In the genomic region with DNA sequence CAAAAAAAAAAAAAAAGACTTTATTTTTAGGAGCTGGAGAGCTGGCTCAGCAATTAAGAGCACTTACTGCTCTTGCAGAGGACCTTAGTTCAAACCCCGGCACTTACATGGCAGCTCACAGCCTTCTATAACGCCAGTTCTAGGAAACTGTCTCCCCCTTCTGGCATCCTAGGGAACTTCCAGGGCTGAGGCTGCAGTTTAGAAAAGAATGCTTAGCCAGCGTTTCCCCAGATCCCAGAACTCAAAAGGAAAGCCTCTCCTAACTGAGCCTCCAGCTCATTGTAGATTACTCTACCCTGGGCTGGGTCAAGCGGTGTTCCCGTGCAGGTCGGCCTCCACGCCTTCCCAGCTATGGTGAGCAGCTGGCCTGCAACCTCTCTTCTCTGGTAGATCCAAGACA, we compare ENCODE assay signal across 9 mouse cellular contexts. TPM values are rescaled to one million over a fixed set of nuclear protein-coding genes. Genes with fewer than 3 reads are reported as not detected.
DNase-seq lines count a peak whose midpoint lies in the region; ATAC-seq and TF ChIP-seq lines count a peak whose summit lies in the region.
"Had no signal": no experiment of that assay in that cellular context is flagged by ENCODE, and none has a peak within 500 bp of the region (broad histone marks: within the 10 kb centered on the region; RNA-seq: fewer than 3 reads in every experiment).

No protein-coding gene starts in this region.

- H3K9me3 ChIP-seq in heart, postnatal 0 days (replicated peaks; ENCODE audit: control insufficient read depth, low read length): no peaks in the 10 kb centered on the region
- no peaks in the 10 kb centered on the region for H3K9me3 ChIP-seq in heart, embryonic 12.5 days (replicated peaks)
- no peaks in the 10 kb centered on the region for H3K9me3 ChIP-seq in limb, embryonic 11.5 days (ENCODE audit: control insufficient read depth, low read length)
- no peaks in the 10 kb centered on the region for H3K9me3 ChIP-seq in neural tube, embryonic 15.5 days (replicated peaks)

- no peak for TF ChIP-seq EP300 in heart, postnatal 0 days (IDR thresholded peaks at IDR 0.05; ENCODE audit: low read depth)

- DNase-seq in heart, postnatal 0 days (ENCODE audit: low spot score): no peak
- peak; percentile 61 for DNase-seq in CD4-positive, CD25-positive, alpha-beta regulatory T cell, adult 2 months (ENCODE audit: low read depth, low spot score)
- peak; percentile 93 for DNase-seq in ZHBTc4 (ENCODE audit: low read depth, low spot score)
- DNase-seq in limb, embryonic 11.5 days (ENCODE audit: low spot score): peak; percentile 56
- DNase-seq in urinary bladder, postnatal 14 days (ENCODE audit: low spot score): no peak

- H3K4me3 ChIP-seq in heart, postnatal 0 days (ENCODE audit: low read depth, low read length): no peak overlapping the region
- no peak overlapping the region for H3K4me3 ChIP-seq in heart, embryonic 12.5 days
- H3K4me3 ChIP-seq in limb, embryonic 11.5 days (ENCODE audit: low read depth, low read length): no peak overlapping the region
- H3K4me3 ChIP-seq in neural tube, embryonic 15.5 days (replicated peaks): no peak overlapping the region
- H3K4me3 ChIP-seq: erythroblast, embryonic 14.5 days had no signal

- ATAC-seq in heart, postnatal 0 days (ENCODE audit: insufficient read depth, low read depth): no peak
- ATAC-seq in heart, embryonic 12.5 days (ENCODE audit: insufficient number of reproducible peaks, low FRiP score): no peak
- no peak for ATAC-seq in limb, embryonic 11.5 days (ENCODE audit: insufficient number of reproducible peaks, low FRiP score, low TSS enrichment, low read depth)
- no peak for ATAC-seq in neural tube, embryonic 15.5 days (ENCODE audit: low FRiP score)
- no peak for ATAC-seq in activated CD4-positive, CD25-positive, alpha-beta regulatory T cell, adult 4 months

- no peak overlapping the region for H3K9ac ChIP-seq in heart, postnatal 0 days (replicated peaks; ENCODE audit: low read depth, low read length)
- H3K9ac ChIP-seq in heart, embryonic 12.5 days: no peak overlapping the region
- no peak overlapping the region for H3K9ac ChIP-seq in limb, embryonic 11.5 days (ENCODE audit: low read length)
- H3K9ac ChIP-seq in neural tube, embryonic 15.5 days (replicated peaks): no peak overlapping the region

- no peaks in the 10 kb centered on the region for H3K36me3 ChIP-seq in heart, postnatal 0 days (replicated peaks; ENCODE audit: control insufficient read depth, insufficient read depth, low read length)
- H3K36me3 ChIP-seq in heart, embryonic 12.5 days: peaks cover 13% of the 10 kb centered on the region
- no peaks in the 10 kb centered on the region for H3K36me3 ChIP-seq in limb, embryonic 11.5 days (ENCODE audit: control insufficient read depth, insufficient read depth, low read length)
- no peaks in the 10 kb centered on the region for H3K36me3 ChIP-seq in neural tube, embryonic 15.5 days

- no peak overlapping the region for H3K4me2 ChIP-seq in heart, postnatal 0 days (ENCODE audit: low read depth, low read length)
- no peak overlapping the region for H3K4me2 ChIP-seq in heart, embryonic 12.5 days
- no peak overlapping the region for H3K4me2 ChIP-seq in limb, embryonic 11.5 days (ENCODE audit: low read depth, severe bottlenecking)
- H3K4me2 ChIP-seq in neural tube, embryonic 15.5 days: no peak overlapping the region

- H3K4me1 ChIP-seq in heart, postnatal 0 days (ENCODE audit: control insufficient read depth, insufficient read depth): peaks cover 11% of the 10 kb centered on the region
- peaks cover 23% of the 10 kb centered on the region for H3K4me1 ChIP-seq in heart, embryonic 12.5 days (replicated peaks)
- peaks cover 9% of the 10 kb centered on the region for H3K4me1 ChIP-seq in limb, embryonic 11.5 days (ENCODE audit: control insufficient read depth, insufficient read depth, low read length)
- H3K4me1 ChIP-seq in neural tube, embryonic 15.5 days: peaks cover 35% of the 10 kb centered on the region

- 55% methylated on average over 7 of the region's 7 CpGs for WGBS in heart, postnatal 0 days
- 55% methylated on average over 7 of the region's 7 CpGs for WGBS in heart, embryonic 12.5 days
- WGBS in limb, embryonic 11.5 days: 53% methylated on average over 7 of the region's 7 CpGs
- 60% methylated on average over 7 of the region's 7 CpGs for WGBS in neural tube, embryonic 15.5 days

- H3K27me3 ChIP-seq in heart, postnatal 0 days (ENCODE audit: control insufficient read depth, insufficient read depth, low read length): no peaks in the 10 kb centered on the region
- no peaks in the 10 kb centered on the region for H3K27me3 ChIP-seq in heart, embryonic 12.5 days (replicated peaks)
- H3K27me3 ChIP-seq in limb, embryonic 11.5 days (ENCODE audit: control insufficient read depth, insufficient read depth, low read length): no peaks in the 10 kb centered on the region
- H3K27me3 ChIP-seq in neural tube, embryonic 15.5 days (replicated peaks): no peaks in the 10 kb centered on the region

- no peak overlapping the region for H3K27ac ChIP-seq in heart, postnatal 0 days (ENCODE audit: low read depth)
- no peak overlapping the region for H3K27ac ChIP-seq in heart, embryonic 12.5 days (ENCODE audit: poor library complexity, severe bottlenecking)
- no peak overlapping the region for H3K27ac ChIP-seq in limb, embryonic 11.5 days (replicated peaks; ENCODE audit: low read depth, low read length)
- H3K27ac ChIP-seq in neural tube, embryonic 15.5 days (replicated peaks): no peak overlapping the region

- TF ChIP-seq CTCF in heart, postnatal 0 days (IDR thresholded peaks at IDR 0.05; ENCODE audit: low read depth): peak; percentile 42

RNA-seq across cellular contexts. Expression of a gene that starts 16.5 kb away (rescaled TPM):
- total RNA-seq in heart, postnatal 0 days (2014; rRNA removed; ENCODE audit: low replicate concordance): 13.9 and 17.9 TPM in 2 replicates
- 11.9 and 14.6 TPM in 2 replicates for polyA plus RNA-seq in heart, postnatal 0 days (2015; fragmentation: Nextera tagmentation; extraction: Ambion mirVana)
- polyA plus RNA-seq in heart, embryonic 12.5 days (2016; fragmentation: Nextera tagmentation; extraction: Ambion mirVana): 29.5 and 37.9 TPM in 2 replicates
- 37.9 and 44.9 TPM in 2 replicates for polyA plus RNA-seq in limb, embryonic 11.5 days (2014; fragmentation: Nextera tagmentation; extraction: Ambion mirVana)
- polyA plus RNA-seq in neural tube, embryonic 15.5 days (2015; fragmentation: Nextera tagmentation; extraction: Ambion mirVana): 31.8 and 34.6 TPM in 2 replicates
- 10 to 100 TPM; 19.0 to 19.5 TPM for polyA plus RNA-seq in activated CD4-positive, CD25-positive, alpha-beta regulatory T cell, adult 4 months (2017; shearing (Covaris generic))

RNA-seq across cellular contexts. Expression of a gene that starts 28.4 kb away (rescaled TPM):
- total RNA-seq in heart, postnatal 0 days (2014; rRNA removed; ENCODE audit: low replicate concordance): 525 and 625 TPM in 2 replicates
- polyA plus RNA-seq in heart, postnatal 0 days (2015; fragmentation: Nextera tagmentation; extraction: Ambion mirVana): 999 and 1,074 TPM in 2 replicates
- polyA plus RNA-seq in heart, embryonic 12.5 days (2016; fragmentation: Nextera tagmentation; extraction: Ambion mirVana): 2,142 and 2,173 TPM in 2 replicates
- 2,196 and 2,311 TPM in 2 replicates for polyA plus RNA-seq in limb, embryonic 11.5 days (2014; fragmentation: Nextera tagmentation; extraction: Ambion mirVana)
- polyA plus RNA-seq in neural tube, embryonic 15.5 days (2015; fragmentation: Nextera tagmentation; extraction: Ambion mirVana): 1,173 and 1,202 TPM in 2 replicates
- 100 to 1,000 TPM; 543 to 642 TPM for polyA plus RNA-seq in activated CD4-positive, CD25-positive, alpha-beta regulatory T cell, adult 4 months (2017; shearing (Covaris generic))

Comparison
In these comparisons a context has a peak if more than half of its experiments do, and no peak if none do; other contexts are left out.
1. DNase-seq: peak in CD4-positive, CD25-positive, alpha-beta regulatory T cell, adult 2 months (single experiment), ZHBTc4 (single experiment) and limb, embryonic 11.5 days (single experiment); none in heart, postnatal 0 days (single experiment) and urinary bladder, postnatal 14 days (single experiment).